Mouse (Mus musculus): ENCODE results near the gene Fam120a.

Gene Fam120a

DNA sequence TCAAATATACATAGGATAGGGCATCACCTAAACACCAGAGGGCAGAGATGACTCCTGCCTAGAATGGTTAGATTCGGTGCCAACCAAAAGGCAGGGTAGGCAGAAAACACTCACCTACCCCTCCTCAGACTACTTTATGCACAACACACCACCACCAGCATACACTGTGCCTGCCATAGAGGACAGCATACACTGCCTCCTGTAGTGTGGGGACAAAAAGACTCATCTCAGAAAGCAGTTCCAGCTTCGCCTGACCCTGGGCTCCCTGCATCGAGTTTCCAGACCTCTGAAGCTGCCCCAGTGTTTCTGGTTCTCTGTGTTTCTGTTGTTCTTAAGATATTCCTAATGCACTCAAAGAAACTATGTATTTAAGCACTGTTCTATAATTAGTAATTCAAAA is 54.7 kb downstream of the Fam120a start:
- no peaks in the 10 kb centered on the region for H3K27me3 ChIP-seq (ENCODE audit: insufficient read depth, low read length)
- no peaks in the 10 kb centered on the region for H3K4me1 ChIP-seq (replicated peaks; ENCODE audit: low read depth, low read length)
- peaks cover 96% of the 10 kb centered on the region for H3K36me3 ChIP-seq (ENCODE audit: insufficient read depth, low read length)
- no peak overlapping the region for H3K4me3 ChIP-seq (replicated peaks; ENCODE audit: low read length)
- TF ChIP-seq POU5F1 (IDR thresholded peaks at IDR 0.05; ENCODE audit: borderline replicate concordance, low read length) (no peak), NANOG (IDR thresholded peaks at IDR 0.05; ENCODE audit: borderline replicate concordance, low read length) (no peak), CTCF (conservative IDR thresholded peaks at IDR 0.05; ENCODE audit: low read length) (no peak)
- H3K9me3 ChIP-seq (ENCODE audit: low read length): no peaks in the 10 kb centered on the region

DNA sequence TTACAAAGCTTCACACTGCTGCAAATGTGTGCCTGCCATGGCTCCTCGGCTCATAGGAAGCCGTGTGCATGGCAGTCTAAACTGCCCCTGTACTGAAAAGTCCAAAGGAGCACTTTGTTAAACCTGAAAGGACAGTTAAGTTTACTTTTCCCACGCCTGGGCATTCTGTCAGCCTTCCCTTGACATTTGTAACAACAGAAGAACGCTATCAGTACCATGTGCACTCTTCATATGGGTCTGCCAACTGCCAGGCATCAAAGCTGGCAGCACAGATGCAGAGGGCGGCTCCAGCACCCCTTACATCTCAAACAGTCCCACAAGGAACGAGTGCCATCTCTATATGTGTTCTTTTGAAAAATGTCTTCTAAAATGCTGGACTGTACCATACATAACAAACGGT is 56.4 kb downstream of the Fam120a start:
- Histone ChIP-seq H3K4me1 (replicated peaks; ENCODE audit: low read depth, low read length) (no peaks in the 10 kb centered on the region), H3K27me3 (ENCODE audit: insufficient read depth, low read length) (no peaks in the 10 kb centered on the region), H3K36me3 (ENCODE audit: insufficient read depth, low read length) (peaks cover 98% of the 10 kb centered on the region), H3K4me3 (replicated peaks; ENCODE audit: low read length) (no peak overlapping the region), H3K9me3 (ENCODE audit: low read length) (no peaks in the 10 kb centered on the region)
- TF ChIP-seq NANOG (IDR thresholded peaks at IDR 0.05; ENCODE audit: borderline replicate concordance, low read length): no peak
- no peak for TF ChIP-seq CTCF (conservative IDR thresholded peaks at IDR 0.05; ENCODE audit: low read length)
- no peak for TF ChIP-seq POU5F1 (IDR thresholded peaks at IDR 0.05; ENCODE audit: borderline replicate concordance, low read length)

GRCm38 (mm10) chr13:48905458-48905857 is 62.4 kb downstream of the Fam120a start:
- no peaks in the 10 kb centered on the region for H3K27me3 ChIP-seq (ENCODE audit: insufficient read depth, low read length)
- H3K9me3 ChIP-seq (ENCODE audit: low read length): no peaks in the 10 kb centered on the region
- H3K4me1 ChIP-seq (replicated peaks; ENCODE audit: low read depth, low read length): 0 out of 2 replicates have a peak, but pooled peaks cover 2% of the 10 kb centered on the region
- H3K36me3 ChIP-seq (ENCODE audit: insufficient read depth, low read length): peaks cover 98% of the 10 kb centered on the region
- TF ChIP-seq NANOG (IDR thresholded peaks at IDR 0.05; ENCODE audit: borderline replicate concordance, low read length) (no peak), POU5F1 (IDR thresholded peaks at IDR 0.05; ENCODE audit: borderline replicate concordance, low read length) (no peak), CTCF (conservative IDR thresholded peaks at IDR 0.05; ENCODE audit: low read length) (no peak)
- H3K4me3 ChIP-seq (replicated peaks; ENCODE audit: low read length): no peak overlapping the region

DNA sequence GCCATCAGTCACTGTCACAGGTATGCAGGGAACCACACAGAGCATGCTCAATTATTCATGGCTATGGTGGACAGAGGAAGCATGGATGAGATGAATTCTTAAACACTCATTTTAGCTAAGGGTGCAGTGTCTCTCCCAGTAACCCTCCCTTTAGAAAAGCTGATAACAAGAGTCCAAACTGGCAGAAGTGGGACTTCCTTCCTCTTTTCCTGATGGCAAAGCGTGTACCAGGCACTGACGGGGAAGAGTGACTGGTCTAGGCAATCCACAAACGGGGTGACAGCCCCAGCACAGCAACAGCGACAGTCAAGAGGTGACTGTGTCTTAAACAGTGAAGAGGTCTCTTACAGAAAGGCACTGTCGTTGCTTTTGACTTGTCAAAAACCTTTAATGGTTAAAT is 72.4 kb downstream of the Fam120a start:
- Histone ChIP-seq H3K4me3 (replicated peaks; ENCODE audit: low read length) (no peak overlapping the region), H3K4me1 (replicated peaks; ENCODE audit: low read depth, low read length) (no peaks in the 10 kb centered on the region), H3K36me3 (ENCODE audit: insufficient read depth, low read length) (peaks cover 97% of the 10 kb centered on the region), H3K9me3 (ENCODE audit: low read length) (no peaks in the 10 kb centered on the region), H3K27me3 (ENCODE audit: insufficient read depth, low read length) (no peaks in the 10 kb centered on the region)
- TF ChIP-seq NANOG (IDR thresholded peaks at IDR 0.05; ENCODE audit: borderline replicate concordance, low read length): no peak
- TF ChIP-seq POU5F1 (IDR thresholded peaks at IDR 0.05; ENCODE audit: borderline replicate concordance, low read length): no peak
- no peak for TF ChIP-seq CTCF (conservative IDR thresholded peaks at IDR 0.05; ENCODE audit: low read length)

- Histone ChIP-seq H3K9me3 (ENCODE audit: low read length) (no peaks in the 10 kb centered on the region), H3K4me1 (replicated peaks; ENCODE audit: low read depth, low read length) (no peaks in the 10 kb centered on the region), H3K36me3 (ENCODE audit: insufficient read depth, low read length) (peaks cover 98% of the 10 kb centered on the region), H3K27me3 (ENCODE audit: insufficient read depth, low read length) (no peaks in the 10 kb centered on the region), H3K4me3 (replicated peaks; ENCODE audit: low read length) (no peak overlapping the region)
- TF ChIP-seq POU5F1 (IDR thresholded peaks at IDR 0.05; ENCODE audit: borderline replicate concordance, low read length): no peak
- no peak for TF ChIP-seq NANOG (IDR thresholded peaks at IDR 0.05; ENCODE audit: borderline replicate concordance, low read length)
- no peak for TF ChIP-seq CTCF (conservative IDR thresholded peaks at IDR 0.05; ENCODE audit: low read length)
These were observed 77.4 kb downstream of the Fam120a start for GRCm38 (mm10) chr13:48890260-48890960.

DNA sequence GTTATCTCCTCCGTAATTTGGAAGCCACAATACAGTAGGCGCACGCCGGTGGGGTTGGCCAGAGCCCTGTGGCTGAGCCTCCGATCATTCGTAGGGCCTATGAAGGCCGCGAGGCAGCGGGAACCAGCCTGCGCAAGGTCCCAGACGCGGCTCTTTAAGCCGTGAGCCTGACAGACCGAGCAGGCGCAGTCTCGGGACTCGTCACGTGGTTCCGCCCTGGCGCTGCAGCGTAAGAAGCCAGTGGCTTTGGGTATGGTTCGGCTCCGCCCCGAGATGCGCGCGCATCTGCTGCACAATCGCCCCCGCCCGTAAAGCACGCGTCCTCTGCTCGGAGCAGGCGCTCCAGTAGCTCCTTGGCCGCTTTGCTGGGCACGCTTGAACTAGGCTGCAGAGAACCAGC is 89.3 kb downstream of the Fam120a start:
- H3K4me3 ChIP-seq (replicated peaks; ENCODE audit: low read length): peak overlapping the region; percentile 78
- H3K4me1 ChIP-seq (replicated peaks; ENCODE audit: low read depth, low read length): peaks cover 10% of the 10 kb centered on the region
- peaks cover 40% of the 10 kb centered on the region for H3K36me3 ChIP-seq (ENCODE audit: insufficient read depth, low read length)
- TF ChIP-seq POU5F1 (IDR thresholded peaks at IDR 0.05; ENCODE audit: borderline replicate concordance, low read length) (no peak), NANOG (IDR thresholded peaks at IDR 0.05; ENCODE audit: borderline replicate concordance, low read length) (no peak), CTCF (conservative IDR thresholded peaks at IDR 0.05; ENCODE audit: low read length) (no peak)
- H3K9me3 ChIP-seq (ENCODE audit: low read length): no peaks in the 10 kb centered on the region
- H3K27me3 ChIP-seq (ENCODE audit: insufficient read depth, low read length): 0 out of 2 replicates have a peak, but pooled peaks cover under 1% of the 10 kb centered on the region

DNA sequence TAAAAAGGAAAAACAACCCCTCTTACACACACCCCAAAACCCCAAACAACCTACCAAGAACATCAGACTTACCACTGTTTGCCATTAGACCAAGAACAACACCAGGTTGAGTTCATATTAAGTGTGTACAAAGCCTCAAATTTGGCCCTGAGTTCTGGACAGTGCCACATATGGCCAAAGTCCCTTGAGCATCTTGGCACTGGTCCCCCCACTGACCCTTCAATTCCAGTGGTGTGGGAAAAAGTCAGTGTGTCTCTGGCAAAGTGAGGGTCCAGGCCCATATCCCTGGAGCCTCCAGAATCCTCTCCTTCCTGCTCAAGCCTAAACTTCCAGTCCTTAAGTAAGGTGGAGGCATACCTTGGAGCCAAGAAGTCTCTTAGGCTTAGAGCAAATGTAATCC is 90.0 kb downstream of the Fam120a start:
- H3K36me3 ChIP-seq (ENCODE audit: insufficient read depth, low read length): peaks cover 34% of the 10 kb centered on the region

GRCm38 (mm10) chr13:48872726-48873125 is 95.1 kb downstream of the Fam120a start:
- H3K36me3 ChIP-seq (ENCODE audit: insufficient read depth, low read length): no peaks in the 10 kb centered on the region
- TF ChIP-seq CTCF (conservative IDR thresholded peaks at IDR 0.05; ENCODE audit: low read length) (no peak), NANOG (IDR thresholded peaks at IDR 0.05; ENCODE audit: borderline replicate concordance, low read length) (no peak), POU5F1 (IDR thresholded peaks at IDR 0.05; ENCODE audit: borderline replicate concordance, low read length) (no peak)
- no peak overlapping the region for H3K4me3 ChIP-seq (replicated peaks; ENCODE audit: low read length)
- peaks cover 30% of the 10 kb centered on the region for H3K4me1 ChIP-seq (replicated peaks; ENCODE audit: low read depth, low read length)
- H3K9me3 ChIP-seq (ENCODE audit: low read length): no peaks in the 10 kb centered on the region
- H3K27me3 ChIP-seq (ENCODE audit: insufficient read depth, low read length): peaks cover 42% of the 10 kb centered on the region

More for the DNA sequence above, 90.0 kb downstream of the Fam120a start:
- peak overlapping the region; percentile 78 for H3K4me3 ChIP-seq (replicated peaks; ENCODE audit: low read length)
- no peaks in the 10 kb centered on the region for H3K9me3 ChIP-seq (ENCODE audit: low read length)
- peaks cover 10% of the 10 kb centered on the region for H3K4me1 ChIP-seq (replicated peaks; ENCODE audit: low read depth, low read length)
- peaks cover 7% of the 10 kb centered on the region; the same call in 1 of the 2 replicates for H3K27me3 ChIP-seq (ENCODE audit: insufficient read depth, low read length)
- TF ChIP-seq CTCF (conservative IDR thresholded peaks at IDR 0.05; ENCODE audit: low read length) (no peak), NANOG (IDR thresholded peaks at IDR 0.05; ENCODE audit: borderline replicate concordance, low read length) (no peak), POU5F1 (IDR thresholded peaks at IDR 0.05; ENCODE audit: borderline replicate concordance, low read length) (no peak)
